Mouse (Mus musculus) MEL (cell line): Measurements from ENCODE around the gene Dph1.

ENCODE experiments used
- CTCF ChIP-seq, 3 experiments: IDR thresholded peaks in 2 of 3; conservative IDR thresholded peaks in 1 of 3; 2 replicates each; pipeline ENCODE4 v1.5.1; 2011 to 2012; ENCODE audit warnings: low read length in 3 of 3, low read depth in 2 of 3, mild to moderate bottlenecking in 2 of 3, improper control_type of control experiment in 1 of 3, inconsistent platforms in 1 of 3, mixed read lengths in 1 of 3, moderate library complexity in 1 of 3; ENCODE audit not compliant: control insufficient read depth in 1 of 3, insufficient read depth in 1 of 3, poor library complexity in 1 of 3, severe bottlenecking in 1 of 3
- MAX ChIP-seq: IDR thresholded peaks from 2 replicates; pipeline ENCODE4 v1.6.1; 2011; ENCODE audit warnings: low read length, improper control_type of control experiment
- MAZ ChIP-seq: IDR thresholded peaks from 2 replicates; pipeline ENCODE4 v1.6.1; 2012; ENCODE audit warnings: low read depth, mild to moderate bottlenecking, inconsistent platforms, low read length, improper control_type of control experiment
- MYC ChIP-seq: IDR thresholded peaks from 2 replicates; pipeline ENCODE4 v1.6.1; 2011; ENCODE audit warnings: low read depth, mild to moderate bottlenecking, low read length, improper control_type of control experiment, moderate library complexity
- NRF1 ChIP-seq: IDR thresholded peaks from 2 replicates; pipeline ENCODE4 v1.6.1; 2014; ENCODE audit warnings: low read depth, mild to moderate bottlenecking, inconsistent platforms, low read length, improper control_type of control experiment, moderate library complexity; ENCODE audit not compliant: poor library complexity, insufficient read depth, severe bottlenecking
- POLR2A ChIP-seq, 2 experiments: IDR thresholded peaks; 2 replicates each; pipeline ENCODE4 v1.6.1; 2011 to 2012; ENCODE audit warnings: low read length in 2 of 2, mild to moderate bottlenecking in 2 of 2, control low read depth in 1 of 2, improper control_type of control experiment in 1 of 2, low read depth in 1 of 2, moderate library complexity in 1 of 2; ENCODE audit not compliant: control insufficient read depth in 1 of 2, insufficient read depth in 1 of 2, poor library complexity in 1 of 2
- POLR2AphosphoS2 ChIP-seq: IDR thresholded peaks from 2 replicates; pipeline ENCODE4 v1.6.1; 2011; ENCODE audit warnings: low read length, improper control_type of control experiment
- TAL1 ChIP-seq: IDR thresholded peaks from 2 replicates; pipeline ENCODE4 v1.6.1; 2012; ENCODE audit warnings: mild to moderate bottlenecking, inconsistent platforms, low read length, moderate library complexity, mixed read lengths
- TCF12 ChIP-seq: IDR thresholded peaks from 2 replicates; pipeline ENCODE4 v1.6.1; 2014; ENCODE audit warnings: low read depth, mild to moderate bottlenecking, inconsistent platforms, low read length, improper control_type of control experiment, moderate library complexity

DNA sequence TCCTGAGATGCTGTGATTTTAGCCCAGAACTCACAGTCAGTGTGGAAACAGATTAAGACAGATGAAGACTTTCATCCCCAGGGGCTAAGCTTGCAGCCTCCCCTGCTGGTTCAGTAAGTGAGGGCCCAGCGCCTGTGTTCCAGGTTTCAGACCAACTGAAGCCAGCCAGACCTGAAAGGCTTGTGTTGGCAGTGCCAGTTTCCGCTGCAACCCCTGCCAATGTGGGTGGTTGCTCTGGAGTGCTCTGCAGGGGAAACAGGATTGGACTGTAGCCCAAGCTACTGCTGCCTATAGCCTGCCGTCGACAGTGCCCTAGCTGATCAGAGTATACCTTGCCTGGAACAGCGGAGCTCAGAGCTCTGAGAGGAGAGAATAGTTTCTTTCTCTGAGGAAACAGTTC, 58.8 kb downstream of the Dph1 start:
- no peak for TF ChIP-seq MYC
- TF ChIP-seq CTCF (IDR thresholded peaks at IDR 0.05 in 2 of 3, conservative IDR thresholded peaks at IDR 0.05 in 1 of 3; ENCODE audit: control insufficient read depth in 1 of 3, insufficient read depth in 1 of 3, low read depth in 2 of 3, low read length in 3 of 3, poor library complexity in 1 of 3, severe bottlenecking in 1 of 3), result no peak
- TF ChIP-seq MAX, result no peak
- no peak for TF ChIP-seq POLR2A (IDR thresholded peaks at IDR 0.05; ENCODE audit: control insufficient read depth in 1 of 2, insufficient read depth in 1 of 2, low read depth in 1 of 2, low read length in 2 of 2, poor library complexity in 1 of 2)
- no peak for TF ChIP-seq POLR2AphosphoS2
- no peak for TF ChIP-seq MAZ
- no peak for TF ChIP-seq TAL1
- TF ChIP-seq NRF1, result no peak
- TF ChIP-seq TCF12, result no peak
